Mouse (Mus musculus) heart, embryonic 14.5 days (tissue): ENCODE results near the gene Rock2. TPM values are rescaled to one million over a fixed set of nuclear protein-coding genes. Genes with fewer than 3 reads are reported as not detected.

Experiments used
- ATAC-seq: fragments of 200-750 bp; cut with Nextera tagmentation; 2 replicates; pipeline ENCODE4 v1.8.0; 2017; ENCODE audit warnings: low read depth, moderate TSS enrichment; ENCODE audit not compliant: insufficient number of reproducible peaks, insufficient read depth, low FRiP score
- H3K27ac ChIP-seq, 2 experiments: fragments of 200-500 bp in 1 of 2; fragments of 300-500 bp in 1 of 2; sonication (generic) in 1 of 2; replicated peaks in 1 of 2; 2 replicates each; pipeline ENCODE4 v1.5.1; 2012 to 2014; ENCODE audit warnings: low read depth in 2 of 2, low read length in 2 of 2, control low read depth in 1 of 2, mild to moderate bottlenecking in 1 of 2, mixed read lengths in 1 of 2; ENCODE audit not compliant: control insufficient read depth in 1 of 2, insufficient read depth in 1 of 2
- H3K27me3 ChIP-seq: fragments of 300-500 bp; sonication (generic); 2 replicates; pipeline ENCODE4 v1.6.1; 2014; ENCODE audit warnings: mild to moderate bottlenecking, low read length, control low read depth; ENCODE audit not compliant: control insufficient read depth, insufficient read depth
- H3K36me3 ChIP-seq: fragments of 300-500 bp; sonication (generic); 2 replicates; pipeline ENCODE4 v1.6.1; 2014; ENCODE audit warnings: mild to moderate bottlenecking, control low read depth, low read length, mixed read lengths; ENCODE audit not compliant: control insufficient read depth, insufficient read depth
- H3K4me1 ChIP-seq, 2 experiments: fragments of 200-500 bp in 1 of 2; fragments of 300-500 bp in 1 of 2; sonication (generic) in 1 of 2; 2 replicates each; pipeline ENCODE4 v1.6.1; 2012 to 2014; ENCODE audit warnings: low read length in 2 of 2, control low read depth in 1 of 2, mixed read lengths in 1 of 2; ENCODE audit not compliant: control insufficient read depth in 2 of 2, insufficient read depth in 2 of 2
- H3K4me2 ChIP-seq: fragments of 300-500 bp; sonication (generic); 2 replicates; pipeline ENCODE4 v1.6.1; 2014; ENCODE audit warnings: mild to moderate bottlenecking, low read length
- H3K4me3 ChIP-seq, 2 experiments: fragments of 200-500 bp in 1 of 2; fragments of 300-500 bp in 1 of 2; sonication (generic) in 1 of 2; 2 replicates each; pipeline ENCODE4 v1.5.1; 2012 to 2014; ENCODE audit warnings: low read length in 2 of 2, mild to moderate bottlenecking in 2 of 2, control low read depth in 1 of 2, low read depth in 1 of 2, moderate library complexity in 1 of 2; ENCODE audit not compliant: control insufficient read depth in 1 of 2, insufficient read depth in 1 of 2
- H3K9ac ChIP-seq: fragments of 300-500 bp; sonication (generic); 2 replicates; pipeline ENCODE4 v1.6.1; 2014; ENCODE audit warnings: mild to moderate bottlenecking, low read length
- H3K9me3 ChIP-seq: fragments of 300-500 bp; sonication (generic); 2 replicates; pipeline ENCODE4 v1.6.1; 2016; ENCODE audit warnings: low read length, control low read depth; ENCODE audit not compliant: control insufficient read depth
- WGBS: fragments of 180-500 bp; shearing (Covaris S2); extraction: QIAGEN DNeasy Blood & Tissue Kit; methylation state at CpG from one replicate; pipeline ENCODE4 v1.1.7; 2014; 5-methylcytosine and 5-hydroxymethylcytosine counted together
- polyA plus RNA-seq: library from polyadenylated mRNA; unstranded; fragments of >200 nt; fragmentation: Nextera tagmentation; extraction: Ambion mirVana; gene quantifications from 2 replicates; pipeline ENCODE4 v1.2.1, GENCODE M21; 2014

Gene Rock2
- polyA plus RNA-seq, 1 experiment from 2014 or later = 24.8 TPM

- ATAC-seq = no peak
- H3K9ac ChIP-seq = no peak overlapping the region
- no peak overlapping the region for H3K4me3 ChIP-seq
- no peaks in the 10 kb centered on the region for H3K36me3 ChIP-seq
- WGBS = 15% methylated on average over 3 of the region's 3 CpGs
- peak overlapping the region; percentile 70 to 74 for H3K27ac ChIP-seq
- H3K27me3 ChIP-seq = no peaks in the 10 kb centered on the region
- H3K4me1 ChIP-seq = peaks cover 32 to 44% of the 10 kb centered on the region in 2 experiments
- no peaks in the 10 kb centered on the region for H3K9me3 ChIP-seq
- H3K4me2 ChIP-seq = no peak overlapping the region
These were observed 28.2 kb upstream of the Rock2 start for GRCm38 (mm10) chr12:16866460-16866859.

DNA sequence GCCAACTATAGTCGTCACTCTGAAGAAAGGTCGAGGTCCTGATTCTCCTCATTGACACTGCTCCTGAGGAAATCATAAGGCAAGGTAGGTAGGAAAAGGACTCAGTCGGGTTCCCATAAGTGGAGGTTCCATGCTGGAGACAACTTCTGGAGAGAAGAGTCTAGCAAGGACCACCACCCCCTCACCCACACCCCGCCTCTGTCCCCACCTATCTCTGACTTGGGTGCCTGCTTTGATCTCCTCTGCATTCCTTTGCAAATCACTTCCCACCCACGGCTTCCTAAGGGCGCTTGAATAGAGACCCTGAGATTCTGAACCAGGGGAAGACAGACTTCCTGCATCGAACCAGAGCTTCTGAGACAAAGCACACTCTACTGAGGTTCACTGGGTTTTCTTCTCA is 27.4 kb upstream of the Rock2 start:
- H3K4me1 ChIP-seq = peaks cover 32 to 44% of the 10 kb centered on the region in 2 experiments
- H3K36me3 ChIP-seq = no peaks in the 10 kb centered on the region
- H3K9ac ChIP-seq = no peak overlapping the region
- no peak for ATAC-seq
- no peak overlapping the region for H3K4me3 ChIP-seq
- no peaks in the 10 kb centered on the region for H3K27me3 ChIP-seq
- no peak overlapping the region for H3K27ac ChIP-seq
- H3K9me3 ChIP-seq = no peaks in the 10 kb centered on the region
- 72% methylated on average over 7 of the region's 7 CpGs for WGBS
- H3K4me2 ChIP-seq = no peak overlapping the region

DNA sequence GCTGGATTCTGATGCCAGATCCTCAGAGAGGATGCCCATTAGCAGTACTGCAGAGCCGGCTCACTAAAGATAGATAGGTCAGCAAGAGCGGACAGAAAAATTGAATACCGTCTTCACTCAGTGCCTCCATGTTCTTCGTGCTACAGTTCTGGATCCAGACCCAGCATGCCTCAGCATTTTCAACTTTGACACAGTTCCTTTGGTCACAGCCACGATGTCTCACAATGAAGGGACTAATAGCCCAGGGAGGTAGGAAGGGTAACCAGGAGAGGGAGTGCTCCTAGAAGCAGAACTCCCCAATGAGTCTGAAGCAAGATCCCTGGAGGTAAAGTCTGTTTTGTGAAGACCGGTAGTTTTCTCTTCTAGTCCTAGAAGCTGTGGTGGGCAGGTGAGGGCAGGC is 26.1 kb upstream of the Rock2 start:
- Histone ChIP-seq H3K4me1 (peaks cover 37 to 52% of the 10 kb centered on the region in 2 experiments), H3K36me3 (no peaks in the 10 kb centered on the region), H3K9ac (no peak overlapping the region; the same call in 1 of the 2 replicates), H3K4me2 (no peak overlapping the region), H3K4me3 (no peak overlapping the region), H3K27ac (peak overlapping the region; percentile 56 to 96), H3K27me3 (no peaks in the 10 kb centered on the region), H3K9me3 (no peaks in the 10 kb centered on the region)
- ATAC-seq = no peak
- 68% methylated on average over 6 of the region's 6 CpGs for WGBS

- peak overlapping the region; percentile 95 to 96 for H3K27ac ChIP-seq
- 28% methylated on average over 8 of the region's 8 CpGs for WGBS
- no peak; the same call in 1 of the 2 replicates for ATAC-seq
- H3K4me3 ChIP-seq = no peak overlapping the region
- H3K36me3 ChIP-seq = no peaks in the 10 kb centered on the region
- H3K9me3 ChIP-seq = no peaks in the 10 kb centered on the region
- H3K27me3 ChIP-seq = no peaks in the 10 kb centered on the region
- peaks cover 43 to 58% of the 10 kb centered on the region in 2 experiments for H3K4me1 ChIP-seq
- H3K4me2 ChIP-seq = no peak overlapping the region
- peak overlapping the region; percentile 14; the same call in 1 of the 2 replicates for H3K9ac ChIP-seq
These were observed 25.5 kb upstream of the Rock2 start for GRCm38 (mm10) chr12:16869091-16869778.

- Histone ChIP-seq H3K4me3 (no peak overlapping the region), H3K36me3 (no peaks in the 10 kb centered on the region), H3K9ac (peak overlapping the region; percentile 10; the same call in 1 of the 2 replicates), H3K4me1 (peaks cover 50 to 65% of the 10 kb centered on the region in 2 experiments), H3K27me3 (no peaks in the 10 kb centered on the region), H3K27ac (peak overlapping the region; percentile 95 to 96), H3K4me2 (peak overlapping the region; percentile 30), H3K9me3 (no peaks in the 10 kb centered on the region)
- WGBS = 28% methylated on average over 9 of the region's 9 CpGs
- ATAC-seq = peak; percentile 57
These were observed 24.8 kb upstream of the Rock2 start for GRCm38 (mm10) chr12:16869870-16870404.

DNA sequence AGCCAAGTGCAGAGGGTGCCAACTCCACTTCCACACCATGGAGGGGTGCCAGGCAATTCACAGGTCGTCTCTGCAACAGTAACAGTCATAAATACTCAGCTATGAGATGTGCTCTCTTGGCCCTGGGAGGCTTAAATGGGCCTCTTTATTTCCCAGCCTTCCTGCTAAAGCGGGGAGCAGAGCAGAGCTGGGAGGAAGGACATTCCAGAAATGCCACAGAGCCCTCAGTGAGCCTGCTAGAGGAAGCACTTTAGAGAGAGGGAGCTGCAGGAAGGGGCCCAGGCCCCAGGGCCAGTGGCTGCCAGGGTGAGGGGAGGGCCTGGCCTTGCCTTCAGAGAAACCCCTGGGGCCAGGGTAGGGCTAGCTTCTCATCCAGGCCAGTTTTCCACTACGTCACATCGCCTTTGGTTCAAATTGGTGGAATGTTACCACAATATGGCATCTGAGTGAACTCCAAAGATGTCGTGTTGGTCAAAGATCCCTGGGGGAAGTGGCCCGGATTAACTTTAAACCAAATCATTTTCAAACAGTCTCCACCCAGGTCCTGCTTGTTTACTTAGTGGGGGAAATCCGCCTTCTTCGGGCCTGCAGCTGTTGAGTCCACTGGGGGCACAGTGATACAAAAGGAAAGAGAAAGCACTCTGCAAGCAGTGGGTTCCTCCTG is 24.2 kb upstream of the Rock2 start:
- Histone ChIP-seq H3K4me3 (no peak overlapping the region), H3K27ac (peak overlapping the region; percentile 95 to 96), H3K27me3 (no peaks in the 10 kb centered on the region), H3K36me3 (no peaks in the 10 kb centered on the region), H3K9ac (peak overlapping the region; percentile 10; the same call in 1 of the 2 replicates), H3K4me1 (peaks cover 51 to 71% of the 10 kb centered on the region in 2 experiments), H3K9me3 (no peaks in the 10 kb centered on the region), H3K4me2 (peak overlapping the region; percentile 30)
- peak; percentile 64 for ATAC-seq
- WGBS = 20% methylated on average over 8 of the region's 8 CpGs

DNA sequence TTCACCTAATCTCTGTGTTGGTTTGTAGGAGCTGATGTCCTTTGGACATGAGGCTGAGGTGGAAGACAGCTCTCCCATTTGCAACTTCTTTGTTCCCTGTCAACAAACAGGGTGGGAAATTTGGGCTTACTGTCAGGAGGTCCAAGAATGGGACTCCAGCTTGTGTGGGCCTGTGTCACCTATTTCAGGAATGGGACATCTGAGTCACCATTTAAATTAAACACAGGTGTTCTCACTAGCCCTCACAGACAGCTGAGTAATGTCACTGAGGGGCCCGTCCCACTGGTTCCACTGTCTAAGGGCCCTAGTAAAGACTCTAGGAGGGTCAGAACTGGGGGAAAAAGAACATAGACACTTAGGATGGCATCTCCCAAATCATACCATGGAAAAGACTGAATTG is 22.7 kb upstream of the Rock2 start:
- ATAC-seq = no peak
- Histone ChIP-seq H3K27me3 (no peaks in the 10 kb centered on the region), H3K27ac (no peak overlapping the region), H3K36me3 (no peaks in the 10 kb centered on the region), H3K9me3 (no peaks in the 10 kb centered on the region), H3K4me3 (no peak overlapping the region), H3K4me2 (no peak overlapping the region), H3K9ac (no peak overlapping the region), H3K4me1 (peaks cover 49 to 67% of the 10 kb centered on the region in 2 experiments)
- 93% methylated on average over 1 of the region's 1 CpGs for WGBS
